Mouse (Mus musculus): ENCODE measurements at regions not wholly inside any gene's neighbourhood (a gene's known extent, or its start where the extent isn't known, plus 50 kb on each side); places are given as distances from the start of the nearest gene placed in this dataset.

GRCm38 (mm10) chr10:98373314-98373713 lies 540.9 kb upstream of the Atp2b1 start:
- DNase-seq (ENCODE audit: low spot score) = no peak
- H3K27ac ChIP-seq = no peak overlapping the region
- ATAC-seq (replicated peaks; ENCODE audit: low FRiP score, low read depth) = no peak; the same call in 1 of the 2 replicates
- WGBS = 40% methylated on average over 3 of the region's 3 CpGs
- no peaks in the 10 kb centered on the region for H3K36me3 ChIP-seq (ENCODE audit: insufficient read depth, low read length)
- no peaks in the 10 kb centered on the region for H3K9me3 ChIP-seq (replicated peaks; ENCODE audit: low read length)
- H3K4me1 ChIP-seq (replicated peaks; ENCODE audit: insufficient read depth, low read length) = no peaks in the 10 kb centered on the region
- H3K4me3 ChIP-seq (replicated peaks; ENCODE audit: low read depth, low read length) = no peak overlapping the region
- TF ChIP-seq CTCF (IDR thresholded peaks at IDR 0.05; ENCODE audit: low read depth) = no peak
- H3K9ac ChIP-seq (ENCODE audit: low read depth, low read length) = no peak overlapping the region
- no peak overlapping the region for H3K4me2 ChIP-seq (ENCODE audit: low read length)
- H3K27me3 ChIP-seq (ENCODE audit: insufficient read depth, low read length) = no peaks in the 10 kb centered on the region

DNA sequence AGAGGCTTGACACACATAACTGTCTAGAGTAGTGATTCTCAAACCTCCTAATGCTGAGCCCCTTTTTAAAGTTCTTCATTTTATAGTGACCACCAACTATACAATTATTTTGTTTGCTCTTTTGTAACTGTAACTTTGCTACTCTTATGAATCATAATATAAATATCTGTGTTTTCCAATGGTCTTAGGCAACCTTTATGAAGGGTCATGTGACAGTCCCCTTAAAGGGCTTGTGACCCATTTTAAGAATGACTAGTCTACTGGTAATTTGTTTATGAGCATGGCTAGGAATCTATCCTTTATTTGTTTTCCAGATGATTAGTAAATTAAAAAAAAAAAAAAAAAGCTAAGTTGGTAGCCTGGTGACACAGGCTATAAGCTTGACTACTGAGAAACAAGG lies 539.5 kb upstream of the Atp2b1 start:
- Histone ChIP-seq H3K27ac (no peak overlapping the region), H3K9me3 (replicated peaks; ENCODE audit: low read length) (no peaks in the 10 kb centered on the region), H3K4me2 (ENCODE audit: low read length) (no peak overlapping the region), H3K4me3 (replicated peaks; ENCODE audit: low read depth, low read length) (no peak overlapping the region), H3K27me3 (ENCODE audit: insufficient read depth, low read length) (no peaks in the 10 kb centered on the region), H3K9ac (ENCODE audit: low read depth, low read length) (no peak overlapping the region), H3K36me3 (ENCODE audit: insufficient read depth, low read length) (no peaks in the 10 kb centered on the region), H3K4me1 (replicated peaks; ENCODE audit: insufficient read depth, low read length) (no peaks in the 10 kb centered on the region)
- no peak for DNase-seq (ENCODE audit: low spot score)
- no peak for TF ChIP-seq CTCF (IDR thresholded peaks at IDR 0.05; ENCODE audit: low read depth)
- no peak for ATAC-seq (replicated peaks; ENCODE audit: low FRiP score, low read depth)

DNA sequence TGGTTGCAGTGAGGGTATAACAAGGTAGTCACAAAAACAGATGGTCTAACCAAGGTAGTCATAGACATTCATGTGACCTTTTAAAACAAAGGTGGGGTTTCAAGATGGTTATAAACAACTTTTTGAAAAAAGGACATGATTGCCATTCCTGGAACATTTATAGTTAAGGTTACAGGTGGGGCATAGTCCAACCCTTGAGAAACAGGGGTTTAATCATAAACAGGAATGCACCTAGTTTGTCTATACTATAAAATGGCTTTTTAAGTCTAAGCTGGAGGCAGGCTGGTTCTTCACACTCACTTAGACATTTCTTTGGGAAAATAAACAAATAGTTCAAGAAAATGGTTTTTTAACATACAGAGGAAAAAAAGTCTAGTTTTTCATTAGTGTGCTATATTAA lies 525.7 kb upstream of the Atp2b1 start:
- TF ChIP-seq CTCF (IDR thresholded peaks at IDR 0.05; ENCODE audit: low read depth) = no peak
- no peak for ATAC-seq (replicated peaks; ENCODE audit: low FRiP score, low read depth)

GRCm38 (mm10) chr10:98399864-98400263 lies 514.3 kb upstream of the Atp2b1 start:
- H3K9ac ChIP-seq (ENCODE audit: low read depth, low read length) = no peak overlapping the region

More for the DNA sequence above, 525.7 kb upstream of the Atp2b1 start:
- no peak for DNase-seq (ENCODE audit: low spot score)
- H3K9ac ChIP-seq (ENCODE audit: low read depth, low read length) = no peak overlapping the region
- H3K27ac ChIP-seq = no peak overlapping the region
- H3K4me3 ChIP-seq (replicated peaks; ENCODE audit: low read depth, low read length) = no peak overlapping the region
- H3K36me3 ChIP-seq (ENCODE audit: insufficient read depth, low read length) = no peaks in the 10 kb centered on the region
- H3K4me1 ChIP-seq (replicated peaks; ENCODE audit: insufficient read depth, low read length) = no peaks in the 10 kb centered on the region
- H3K9me3 ChIP-seq (replicated peaks; ENCODE audit: low read length) = no peaks in the 10 kb centered on the region
- no peak overlapping the region for H3K4me2 ChIP-seq (ENCODE audit: low read length)
- H3K27me3 ChIP-seq (ENCODE audit: insufficient read depth, low read length) = no peaks in the 10 kb centered on the region

DNA sequence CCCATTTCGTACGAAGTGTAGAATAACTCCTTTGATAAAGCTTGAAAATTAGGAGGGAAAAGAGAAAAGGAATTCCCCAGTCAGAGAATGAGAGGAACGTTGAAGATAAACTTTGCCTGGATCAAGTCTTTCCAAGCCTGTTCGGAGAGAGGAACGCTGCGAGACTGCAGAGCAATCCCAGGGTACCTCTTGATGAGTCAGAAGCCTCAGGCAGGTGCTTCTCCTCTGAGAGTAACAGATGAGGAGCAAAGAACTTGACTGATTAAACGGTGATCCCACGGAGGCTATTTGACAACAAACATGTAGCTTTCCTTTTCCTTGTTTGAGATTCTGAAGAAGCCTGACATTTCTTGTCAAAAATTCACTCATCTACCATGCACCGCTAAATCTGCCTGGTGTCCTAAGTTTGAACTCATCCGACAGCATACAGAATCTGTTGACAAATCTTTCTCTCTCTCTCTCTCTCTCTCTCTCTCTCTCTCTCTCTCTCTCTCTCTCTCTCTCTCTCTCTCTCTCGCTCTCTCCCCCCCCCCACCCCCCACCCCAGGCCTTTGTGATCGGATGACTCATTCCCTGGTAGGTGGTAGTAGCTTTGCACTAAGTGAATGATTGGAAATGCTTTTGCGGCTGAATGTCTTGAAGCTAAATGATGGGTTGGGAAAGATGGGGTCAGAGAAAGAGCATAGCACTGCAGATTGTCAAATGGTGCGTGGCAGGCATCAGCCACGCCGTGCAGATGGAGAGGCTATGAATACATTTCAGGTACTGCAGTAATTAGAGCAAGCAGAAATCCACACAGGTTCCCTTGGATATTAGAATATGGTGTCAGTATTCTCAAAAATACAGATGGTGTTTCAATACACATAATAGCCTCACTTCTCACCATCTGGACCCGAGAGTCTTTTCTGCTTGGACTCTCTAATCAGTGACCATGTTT lies 496.1 kb upstream of the Atp2b1 start:
- H3K36me3 ChIP-seq (ENCODE audit: insufficient read depth, low read length) = no peaks in the 10 kb centered on the region

More at GRCm38 (mm10) chr10:98399864-98400263, 514.3 kb upstream of the Atp2b1 start:
- 57% methylated on average over 1 of the region's 1 CpGs for WGBS
- Histone ChIP-seq H3K9me3 (replicated peaks; ENCODE audit: low read length) (no peaks in the 10 kb centered on the region), H3K4me1 (replicated peaks; ENCODE audit: insufficient read depth, low read length) (no peaks in the 10 kb centered on the region), H3K36me3 (ENCODE audit: insufficient read depth, low read length) (no peaks in the 10 kb centered on the region), H3K27ac (no peak overlapping the region), H3K4me3 (replicated peaks; ENCODE audit: low read depth, low read length) (no peak overlapping the region), H3K27me3 (ENCODE audit: insufficient read depth, low read length) (no peaks in the 10 kb centered on the region), H3K4me2 (ENCODE audit: low read length) (no peak overlapping the region)
- no peak for DNase-seq (ENCODE audit: low spot score)
- no peak for ATAC-seq (replicated peaks; ENCODE audit: low FRiP score, low read depth)
- TF ChIP-seq CTCF (IDR thresholded peaks at IDR 0.05; ENCODE audit: low read depth) = no peak

DNA sequence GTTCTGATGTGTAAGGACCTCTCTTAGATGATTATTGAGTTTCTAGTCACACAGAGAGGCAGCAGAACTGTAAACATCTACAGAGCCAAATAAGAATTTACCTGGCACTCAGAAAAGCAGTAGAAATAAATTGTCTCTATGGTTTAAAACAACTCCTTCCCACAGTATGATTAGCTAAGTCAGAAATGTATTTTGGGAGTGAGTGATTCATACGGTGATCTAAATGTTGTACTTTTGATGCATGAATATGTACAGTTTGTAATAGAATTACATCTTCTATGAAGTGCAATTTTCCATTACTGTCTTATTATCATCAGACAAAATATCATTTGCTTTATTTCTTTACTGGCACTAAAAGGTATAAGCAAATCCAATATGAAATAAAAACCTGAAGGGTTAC lies 489.8 kb upstream of the Atp2b1 start:
- Histone ChIP-seq H3K36me3 (ENCODE audit: insufficient read depth, low read length) (no peaks in the 10 kb centered on the region), H3K4me3 (replicated peaks; ENCODE audit: low read depth, low read length) (no peak overlapping the region), H3K4me1 (replicated peaks; ENCODE audit: insufficient read depth, low read length) (no peaks in the 10 kb centered on the region), H3K9me3 (replicated peaks; ENCODE audit: low read length) (no peaks in the 10 kb centered on the region), H3K4me2 (ENCODE audit: low read length) (no peak overlapping the region), H3K27me3 (ENCODE audit: insufficient read depth, low read length) (no peaks in the 10 kb centered on the region), H3K9ac (ENCODE audit: low read depth, low read length) (no peak overlapping the region), H3K27ac (no peak overlapping the region)
- no peak for TF ChIP-seq CTCF (IDR thresholded peaks at IDR 0.05; ENCODE audit: low read depth)
- no peak for DNase-seq (ENCODE audit: low spot score)
- 86% methylated on average over 1 of the region's 1 CpGs for WGBS
- no peak for ATAC-seq (replicated peaks; ENCODE audit: low FRiP score, low read depth)

More for the DNA sequence above, 496.1 kb upstream of the Atp2b1 start:
- H3K4me3 ChIP-seq (replicated peaks; ENCODE audit: low read depth, low read length) = no peak overlapping the region
- no peaks in the 10 kb centered on the region for H3K9me3 ChIP-seq (replicated peaks; ENCODE audit: low read length)
- DNase-seq (ENCODE audit: low spot score) = no peak
- H3K4me1 ChIP-seq (replicated peaks; ENCODE audit: insufficient read depth, low read length) = no peaks in the 10 kb centered on the region
- no peak overlapping the region for H3K9ac ChIP-seq (ENCODE audit: low read depth, low read length)
- no peak for TF ChIP-seq CTCF (IDR thresholded peaks at IDR 0.05; ENCODE audit: low read depth)
- ATAC-seq (replicated peaks; ENCODE audit: low FRiP score, low read depth) = no peak
- no peaks in the 10 kb centered on the region for H3K27me3 ChIP-seq (ENCODE audit: insufficient read depth, low read length)
- no peak overlapping the region for H3K4me2 ChIP-seq (ENCODE audit: low read length)
- WGBS = 69% methylated on average over 16 of the region's 17 CpGs
- no peak overlapping the region for H3K27ac ChIP-seq
